ENCODE assay signal across 25 mouse cellular contexts in the genomic region with DNA sequence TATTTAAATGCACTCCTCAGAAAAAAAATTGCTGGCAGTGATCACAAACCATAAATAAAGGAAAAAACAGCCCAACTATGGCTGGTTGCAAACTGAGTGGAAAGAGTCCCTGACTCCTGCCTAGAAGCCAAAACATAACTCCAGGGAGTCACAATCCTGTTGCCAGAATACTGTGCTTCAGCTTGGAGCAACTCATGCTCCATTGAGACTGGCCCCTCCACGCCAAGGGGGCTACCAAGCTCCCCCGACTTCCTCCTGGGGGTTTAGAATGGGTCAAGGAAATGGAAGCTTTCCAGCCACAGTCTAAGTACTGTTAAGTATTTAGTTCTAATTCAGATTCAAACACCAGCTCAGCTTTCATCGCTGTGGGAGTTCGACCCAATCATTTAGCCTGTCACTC.
DNase-seq lines count a peak whose midpoint lies in the region; ATAC-seq and TF ChIP-seq lines count a peak whose summit lies in the region.
"Had no signal": no experiment of that assay in that cellular context is flagged by ENCODE, and none has a peak within 500 bp of the region (broad histone marks: within the 10 kb centered on the region; RNA-seq: fewer than 3 reads in every experiment).

No protein-coding gene starts in this region.

- 44% methylated on average over 4 of the region's 4 CpGs for WGBS in heart, embryonic 12.5 days
- 26% methylated on average over 4 of the region's 4 CpGs for WGBS in kidney, embryonic 14.5 days
- 41% methylated on average over 4 of the region's 4 CpGs for WGBS in kidney, adult 2 months
- 45% methylated on average over 4 of the region's 4 CpGs for WGBS in midbrain, embryonic 10.5 days
- WGBS in midbrain, embryonic 13.5 days = 29% methylated on average over 4 of the region's 4 CpGs

- no peak overlapping the region for H3K4me3 ChIP-seq in heart, embryonic 12.5 days
- no peak overlapping the region for H3K4me3 ChIP-seq in kidney, embryonic 14.5 days (ENCODE audit: low read length)
- H3K4me3 ChIP-seq in kidney, adult 2 months (ENCODE audit: insufficient read depth, low read depth, low read length) = no peak overlapping the region
- no peak overlapping the region for H3K4me3 ChIP-seq in midbrain, embryonic 10.5 days
- no peak overlapping the region for H3K4me3 ChIP-seq in midbrain, embryonic 13.5 days (replicated peaks)
- H3K4me3 ChIP-seq: forebrain, embryonic 13.5 days; limb, embryonic 13.5 days; liver, embryonic 12.5 days; neural tube, embryonic 15.5 days; stomach, embryonic 15.5 days had no signal

- H3K4me1 ChIP-seq in heart, embryonic 12.5 days (replicated peaks) = peaks cover 26% of the 10 kb centered on the region
- H3K4me1 ChIP-seq in kidney, embryonic 14.5 days (ENCODE audit: control insufficient read depth, insufficient read depth, low read length) = peaks cover 16% of the 10 kb centered on the region
- no peaks in the 10 kb centered on the region for H3K4me1 ChIP-seq in kidney, adult 2 months (ENCODE audit: control insufficient read depth, insufficient read depth, low read length)
- peaks cover 21% of the 10 kb centered on the region for H3K4me1 ChIP-seq in midbrain, embryonic 10.5 days
- peaks cover 8% of the 10 kb centered on the region for H3K4me1 ChIP-seq in midbrain, embryonic 13.5 days (replicated peaks)
- H3K4me1 ChIP-seq: liver, embryonic 12.5 days had no signal

- TF ChIP-seq CTCF in kidney, adult 2 months (conservative IDR thresholded peaks at IDR 0.05; ENCODE audit: insufficient read depth, insufficient read length, low read depth, low read length) = no peak

- DNase-seq in heart, postnatal 10 days = no peak
- DNase-seq in kidney, adult 2 months = no peak
- DNase-seq in midbrain, embryonic 10.5 days (ENCODE audit: low spot score) = no peak
- no peak for DNase-seq in cerebellum, adult 9-10 months
- DNase-seq: adrenal gland, adult 2 months; B cell, adult 2 months; cerebellum, adult 18-20 months; cerebellum, postnatal 25 days; kidney, postnatal 25 days; layer of hippocampus, postnatal 36 days; lung, adult 18-20 months; lung, postnatal 14 days; right cerebral cortex, adult 18-20 months; thymus, postnatal 25 days had no signal

- TF ChIP-seq POLR2A in kidney, adult 2 months (IDR thresholded peaks at IDR 0.05; ENCODE audit: low read depth, low read length) = no peak

- intact Hi-C loops in heart, postnatal 10 days (cut with DNase I) = no loop called here

- H3K36me3 ChIP-seq in heart, embryonic 12.5 days = no peaks in the 10 kb centered on the region
- no peaks in the 10 kb centered on the region for H3K36me3 ChIP-seq in kidney, embryonic 14.5 days (ENCODE audit: control insufficient read depth, insufficient read depth, low read length)
- H3K36me3 ChIP-seq in kidney, adult 2 months (ENCODE audit: control insufficient read depth, insufficient read depth, low read length) = no peaks in the 10 kb centered on the region
- no peaks in the 10 kb centered on the region for H3K36me3 ChIP-seq in midbrain, embryonic 10.5 days
- H3K36me3 ChIP-seq in midbrain, embryonic 13.5 days = no peaks in the 10 kb centered on the region
- H3K36me3 ChIP-seq: G1E; limb, embryonic 13.5 days; liver, embryonic 12.5 days; neural tube, embryonic 15.5 days; stomach, embryonic 15.5 days had no signal

- no peak for ATAC-seq in heart, embryonic 12.5 days (ENCODE audit: insufficient number of reproducible peaks, low FRiP score)
- 0 out of 2 replicates have a peak, but pooled peaks have one; percentile 7 for ATAC-seq in kidney, embryonic 14.5 days (ENCODE audit: low FRiP score, low TSS enrichment)
- ATAC-seq in midbrain, embryonic 13.5 days = no peak
- ATAC-seq: forebrain, embryonic 13.5 days; liver, embryonic 12.5 days; Patski had no signal

- no peak overlapping the region for H3K9ac ChIP-seq in heart, embryonic 12.5 days
- H3K9ac ChIP-seq in kidney, embryonic 14.5 days (ENCODE audit: low read depth, low read length) = no peak overlapping the region
- no peak overlapping the region for H3K9ac ChIP-seq in midbrain, embryonic 13.5 days (replicated peaks)
- H3K9ac ChIP-seq: forebrain, embryonic 13.5 days; limb, embryonic 13.5 days; liver, embryonic 12.5 days; neural tube, embryonic 15.5 days; stomach, embryonic 15.5 days had no signal

- no peak overlapping the region for H3K4me2 ChIP-seq in heart, embryonic 12.5 days
- no peak overlapping the region for H3K4me2 ChIP-seq in kidney, embryonic 14.5 days (replicated peaks; ENCODE audit: low read depth, low read length)
- no peak overlapping the region for H3K4me2 ChIP-seq in midbrain, embryonic 13.5 days (replicated peaks)
- H3K4me2 ChIP-seq: forebrain, embryonic 13.5 days; limb, embryonic 13.5 days; liver, embryonic 12.5 days; neural tube, embryonic 15.5 days; stomach, embryonic 15.5 days had no signal

- peak overlapping the region; percentile 63 for H3K27ac ChIP-seq in heart, embryonic 12.5 days (ENCODE audit: poor library complexity, severe bottlenecking)
- H3K27ac ChIP-seq in kidney, embryonic 14.5 days (ENCODE audit: low read depth, low read length) = no peak overlapping the region
- no peak overlapping the region for H3K27ac ChIP-seq in kidney, adult 2 months (ENCODE audit: insufficient read depth, low read depth, low read length)
- H3K27ac ChIP-seq in midbrain, embryonic 10.5 days (replicated peaks) = peak overlapping the region; percentile 57; the same call in 1 of the 2 replicates
- H3K27ac ChIP-seq in midbrain, embryonic 13.5 days = no peak overlapping the region
- H3K27ac ChIP-seq: forebrain, embryonic 13.5 days; limb, embryonic 13.5 days; liver, embryonic 12.5 days; neural tube, embryonic 15.5 days; stomach, embryonic 15.5 days had no signal

- H3K27me3 ChIP-seq in heart, embryonic 12.5 days (replicated peaks) = no peaks in the 10 kb centered on the region
- 0 out of 2 replicates have a peak, but pooled peaks cover 3% of the 10 kb centered on the region for H3K27me3 ChIP-seq in kidney, embryonic 14.5 days (ENCODE audit: control insufficient read depth, insufficient read depth, low read length)
- no peaks in the 10 kb centered on the region for H3K27me3 ChIP-seq in kidney, adult 2 months (replicated peaks; ENCODE audit: control insufficient read depth, insufficient read depth, low read length)
- no peaks in the 10 kb centered on the region for H3K27me3 ChIP-seq in midbrain, embryonic 10.5 days (ENCODE audit: low read depth, poor library complexity, severe bottlenecking)
- H3K27me3 ChIP-seq in midbrain, embryonic 13.5 days = no peaks in the 10 kb centered on the region
- H3K27me3 ChIP-seq: CH12.LX; forebrain, embryonic 13.5 days; limb, embryonic 13.5 days; liver, embryonic 12.5 days; neural tube, embryonic 15.5 days; stomach, embryonic 15.5 days had no signal

- H3K9me3 ChIP-seq in heart, embryonic 12.5 days (replicated peaks) = no peaks in the 10 kb centered on the region
- no peaks in the 10 kb centered on the region for H3K9me3 ChIP-seq in kidney, embryonic 14.5 days (ENCODE audit: control insufficient read depth, low read length)
- H3K9me3 ChIP-seq in midbrain, embryonic 10.5 days (replicated peaks) = no peaks in the 10 kb centered on the region
- H3K9me3 ChIP-seq in midbrain, embryonic 13.5 days = no peaks in the 10 kb centered on the region
- H3K9me3 ChIP-seq: forebrain, embryonic 13.5 days; G1E; limb, embryonic 13.5 days; liver, embryonic 12.5 days; neural tube, embryonic 15.5 days; stomach, embryonic 15.5 days had no signal

Comparison
In these comparisons a context has a peak if more than half of its experiments do, and no peak if none do; other contexts are left out.
1. H3K27ac ChIP-seq: peak in heart, embryonic 12.5 days (single experiment) and midbrain, embryonic 10.5 days (single experiment); none in kidney, embryonic 14.5 days (single experiment), kidney, adult 2 months (single experiment) and midbrain, embryonic 13.5 days (single experiment).